Mouse (Mus musculus) brown adipose tissue, adult 24 weeks (tissue): ENCODE data around the gene Anks1b. TPM values are rescaled to one million over a fixed set of nuclear protein-coding genes. Genes with fewer than 3 reads are reported as not detected.
"Not testable (repeated sequence)": the region's sequence is repeated elsewhere in the genome, so short reads cannot be mapped to it uniquely, and the experiment has no call there.

Experiments
- H3K27ac ChIP-seq: fragments of 200-500 bp; replicated peaks from 2 replicates; pipeline ENCODE4 v1.5.1; 2012; ENCODE audit warnings: low read depth, mild to moderate bottlenecking, low read length
- H3K4me1 ChIP-seq: fragments of 200-500 bp; 2 replicates; pipeline ENCODE4 v1.6.1; 2012; ENCODE audit warnings: low read length, mixed read lengths; ENCODE audit not compliant: control insufficient read depth, insufficient read depth, insufficient read length
- H3K4me3 ChIP-seq: fragments of 200-500 bp; 2 replicates; pipeline ENCODE4 v1.5.1; 2012; ENCODE audit warnings: low read depth, mild to moderate bottlenecking, low read length, moderate library complexity; ENCODE audit not compliant: insufficient read depth
- polyA plus RNA-seq: library from polyadenylated mRNA; stranded (reverse); fragments of >200 nt; gene quantifications from 2 replicates; pipeline ENCODE4 v1.2.4, GENCODE M21; 2012; ENCODE audit not compliant: missing spikeins, insufficient read depth, insufficient read length

Gene Anks1b
- polyA plus RNA-seq, 1 experiment = not detected

DNA sequence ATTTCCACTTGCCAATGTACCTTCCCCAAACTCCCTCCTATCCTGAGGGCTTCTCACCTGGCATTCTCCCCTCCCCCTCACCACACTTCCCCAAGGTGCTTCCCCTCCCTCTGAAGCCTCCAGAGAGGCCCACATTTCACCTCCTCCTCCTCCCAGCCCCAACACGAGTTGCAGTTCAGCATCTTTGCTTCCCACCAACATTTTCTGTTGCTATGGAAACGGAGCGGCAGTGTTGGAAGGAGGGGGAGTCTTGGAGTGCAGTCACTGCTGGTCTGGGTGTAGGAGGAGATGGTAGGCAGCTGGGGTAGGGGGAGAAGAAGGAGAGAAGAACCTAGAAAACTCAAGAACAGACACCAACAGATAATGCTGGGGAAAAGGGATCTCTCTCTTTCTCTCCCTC lies 722.8 kb downstream of the Anks1b start:
- Histone ChIP-seq H3K4me1 (no peaks in the 10 kb centered on the region), H3K4me3 (no peak overlapping the region), H3K27ac (no peak overlapping the region)

DNA sequence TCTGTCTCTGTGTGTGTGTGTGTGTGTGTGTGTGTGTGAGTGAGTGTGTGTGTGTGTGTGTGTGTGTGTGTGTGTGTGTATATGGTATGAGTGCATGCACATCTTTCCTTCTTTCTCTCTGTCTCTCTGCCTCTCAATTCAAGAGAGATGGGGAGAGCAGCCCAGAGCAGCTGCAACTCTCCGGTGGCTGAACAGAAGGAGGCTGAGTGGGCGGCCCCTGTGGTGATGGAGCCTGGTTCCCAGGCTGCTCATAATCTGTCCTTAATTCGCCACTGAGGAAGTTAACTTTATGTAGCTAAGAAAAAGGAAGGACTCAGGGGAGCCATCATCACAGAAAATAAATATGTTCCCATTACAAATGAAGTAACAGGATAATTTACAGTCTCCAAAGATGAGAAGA lies 723.3 kb downstream of the Anks1b start:
- H3K27ac ChIP-seq = no peak overlapping the region
- H3K4me3 ChIP-seq = no peak overlapping the region
- H3K4me1 ChIP-seq = no peaks in the 10 kb centered on the region

GRCm38 (mm10) chr10:90599149-90599548 lies 725.8 kb downstream of the Anks1b start:
- Histone ChIP-seq H3K27ac (no peak overlapping the region), H3K4me3 (no peak overlapping the region), H3K4me1 (no peaks in the 10 kb centered on the region)

DNA sequence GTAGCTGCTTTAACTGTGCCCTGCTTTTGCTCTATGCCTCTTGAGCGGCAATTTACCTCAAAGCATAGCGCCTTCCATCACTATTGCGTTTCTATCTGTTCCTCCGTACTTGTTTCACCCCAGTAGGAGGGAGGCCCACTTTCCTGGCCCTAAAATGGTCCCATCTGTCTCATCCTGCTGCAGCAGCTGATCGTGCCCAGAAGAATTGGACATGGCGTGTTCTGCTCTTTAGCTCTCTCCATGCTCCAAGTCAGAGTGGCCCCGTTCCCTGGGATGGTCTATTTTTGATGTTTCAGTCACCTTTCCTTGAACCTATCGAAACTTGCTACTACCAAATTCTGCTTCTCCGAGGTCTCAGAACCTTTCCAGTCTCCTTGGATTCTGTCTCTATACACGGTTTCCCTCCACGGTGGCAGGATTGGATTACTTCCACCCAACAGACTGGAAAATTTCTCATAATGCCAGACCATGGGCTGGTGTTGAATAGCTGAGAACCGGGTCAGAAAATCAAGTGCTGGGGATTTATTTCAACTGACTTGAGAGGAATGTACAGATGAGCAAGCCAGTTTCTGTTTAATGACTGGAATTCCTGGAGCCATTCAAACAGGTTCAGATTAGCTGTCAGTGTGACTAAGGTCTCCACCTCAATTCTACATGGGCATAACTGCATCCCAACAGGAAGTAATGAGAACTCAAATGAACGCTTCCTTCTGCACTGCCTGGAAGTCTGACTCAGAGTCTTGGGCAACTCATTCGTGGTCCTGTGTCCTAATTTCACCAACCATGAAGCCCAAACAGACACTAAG lies 726.6 kb downstream of the Anks1b start:
- Histone ChIP-seq H3K4me1 (no peaks in the 10 kb centered on the region), H3K4me3 (no peak overlapping the region), H3K27ac (no peak overlapping the region)

GRCm38 (mm10) chr10:90607586-90607985 lies 734.3 kb downstream of the Anks1b start:
- H3K27ac ChIP-seq = no peak overlapping the region
- no peak overlapping the region for H3K4me3 ChIP-seq
- H3K4me1 ChIP-seq = no peaks in the 10 kb centered on the region

GRCm38 (mm10) chr10:90609437-90609836 lies 736.1 kb downstream of the Anks1b start:
- no peak overlapping the region for H3K27ac ChIP-seq
- no peaks in the 10 kb centered on the region for H3K4me1 ChIP-seq
- no peak overlapping the region for H3K4me3 ChIP-seq

DNA sequence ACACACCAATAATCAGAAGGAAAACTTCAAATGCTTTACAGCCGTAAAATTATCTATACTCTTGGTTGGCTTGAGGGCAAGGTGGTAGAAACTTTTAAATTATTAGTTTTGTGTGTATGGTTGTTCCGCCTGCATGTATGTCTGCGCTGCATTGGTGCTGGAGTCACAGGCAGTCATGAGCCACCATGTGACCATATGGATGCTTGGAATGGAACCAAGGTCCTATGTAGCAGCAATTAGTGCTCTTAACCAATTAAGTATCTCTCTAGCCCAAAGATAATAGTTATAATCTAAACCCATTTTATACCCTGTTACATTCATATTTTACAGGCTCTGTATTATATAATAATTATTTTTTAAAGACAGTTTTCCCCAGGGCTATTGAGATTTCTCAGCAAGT lies 739.7 kb downstream of the Anks1b start:
- Histone ChIP-seq H3K4me3 (no peak overlapping the region), H3K4me1 (no peaks in the 10 kb centered on the region), H3K27ac (no peak overlapping the region)

GRCm38 (mm10) chr10:90615196-90615595 lies 741.9 kb downstream of the Anks1b start:
- H3K4me1 ChIP-seq = no peaks in the 10 kb centered on the region
- H3K27ac ChIP-seq = no peak overlapping the region
- H3K4me3 ChIP-seq = no peak overlapping the region

GRCm38 (mm10) chr10:90616622-90617021 lies 743.3 kb downstream of the Anks1b start:
- Histone ChIP-seq H3K27ac (no peak overlapping the region), H3K4me3 (no peak overlapping the region)

GRCm38 (mm10) chr10:90617664-90618296 lies 744.5 kb downstream of the Anks1b start:
- H3K4me3 ChIP-seq = no peak overlapping the region
- no peaks in the 10 kb centered on the region for H3K4me1 ChIP-seq
- no peak overlapping the region for H3K27ac ChIP-seq

More at GRCm38 (mm10) chr10:90616622-90617021, 743.3 kb downstream of the Anks1b start:
- H3K4me1 ChIP-seq = no peaks in the 10 kb centered on the region

DNA sequence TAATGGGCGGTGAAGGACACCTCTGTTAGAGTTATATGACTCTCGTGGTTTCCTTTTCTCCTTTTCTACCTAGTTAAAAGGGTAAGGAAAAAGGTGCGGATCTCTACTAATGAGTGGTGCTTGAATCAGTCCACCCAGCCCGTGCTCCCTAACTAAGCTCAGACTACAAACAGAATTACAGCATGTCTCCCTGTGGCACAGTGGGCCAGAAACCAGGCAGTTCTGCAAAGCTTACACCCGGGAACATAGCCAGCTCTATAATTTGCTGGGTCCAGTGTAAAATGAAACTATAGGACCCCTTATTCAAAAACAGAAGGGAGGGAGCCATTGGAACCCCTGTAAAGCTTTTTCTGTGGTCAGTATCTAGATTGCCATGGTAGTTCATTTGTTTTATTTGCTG lies 754.2 kb downstream of the Anks1b start:
- Histone ChIP-seq H3K4me3 (no peak overlapping the region), H3K4me1 (no peaks in the 10 kb centered on the region), H3K27ac (no peak overlapping the region)

DNA sequence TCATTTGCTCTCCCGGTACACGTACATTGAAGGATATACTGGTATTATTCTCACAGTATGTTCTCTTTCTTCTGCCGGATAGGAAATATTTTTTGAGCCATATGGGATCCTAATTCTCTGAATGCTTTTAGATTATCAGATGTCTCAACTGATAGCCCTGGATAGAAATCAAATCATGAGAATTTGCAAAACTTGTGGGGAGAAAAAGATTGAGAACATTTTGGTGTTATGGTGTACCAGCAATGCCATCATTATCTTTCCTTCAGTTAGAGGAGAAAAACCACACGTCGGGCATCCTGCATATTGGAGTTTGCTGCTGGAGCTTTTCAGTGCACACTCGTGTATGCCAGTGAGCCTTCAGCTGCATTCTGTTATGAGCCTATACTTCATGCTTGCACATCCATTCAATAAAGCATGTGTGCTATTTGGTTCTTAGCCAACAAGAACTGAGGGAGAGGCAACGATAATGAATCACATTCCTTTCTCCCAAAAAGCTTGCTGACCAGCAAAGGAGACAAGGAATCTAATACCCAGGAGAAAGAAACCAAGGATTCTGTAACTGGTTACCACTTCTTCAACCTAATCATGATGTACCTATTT lies 756.9 kb downstream of the Anks1b start:
- no peak overlapping the region for H3K4me3 ChIP-seq
- H3K27ac ChIP-seq = no peak overlapping the region
- no peaks in the 10 kb centered on the region for H3K4me1 ChIP-seq

GRCm38 (mm10) chr10:90630794-90631193 lies 757.5 kb downstream of the Anks1b start:
- not testable (repeated sequence) for H3K27ac ChIP-seq, H3K4me1 ChIP-seq, H3K4me3 ChIP-seq

GRCm38 (mm10) chr10:90637352-90637751 lies 764.0 kb downstream of the Anks1b start:
- Histone ChIP-seq H3K4me3 (no peak overlapping the region), H3K4me1 (no peaks in the 10 kb centered on the region), H3K27ac (no peak overlapping the region)

- Histone ChIP-seq H3K4me3 (no peak overlapping the region), H3K27ac (no peak overlapping the region), H3K4me1 (no peaks in the 10 kb centered on the region)
These were observed 776.4 kb downstream of the Anks1b start for GRCm38 (mm10) chr10:90649681-90650080.
